Mouse (Mus musculus) cerebellum, adult 2 months (tissue): ENCODE results near the gene Simc1.

Source experiments
- CTCF ChIP-seq: fragments of 200-500 bp; IDR thresholded peaks from 2 replicates; pipeline ENCODE4 v1.5.1; 2011; ENCODE audit warnings: low read depth, mild to moderate bottlenecking, control low read depth, low read length, moderate library complexity, borderline replicate concordance; ENCODE audit not compliant: insufficient read depth
- POLR2A ChIP-seq: fragments of 200-500 bp; IDR thresholded peaks from 2 replicates; pipeline ENCODE4 v1.6.1; 2011; ENCODE audit warnings: low read length, control low read depth, borderline replicate concordance; ENCODE audit not compliant: insufficient read depth

GRCm38 (mm10) chr13:54501352-54501751, 2.2 kb upstream of the Simc1 start:
- TF ChIP-seq POLR2A = no peak
- no peak for TF ChIP-seq CTCF
